Mouse (Mus musculus): Measurements from ENCODE around the gene Gm4631.
"Not testable (repeated sequence)": the region's sequence is repeated elsewhere in the genome, so short reads cannot be mapped to it uniquely, and the experiment has no call there.

The Gm4631 gene

GRCm38 (mm10) chr2:175338097-175338496 lies at the start of gene Gm4631:
Gm4631 (minus strand) TSS chr2:175338197.
- not testable (repeated sequence) for DNase-seq

- DNase-seq: not testable (repeated sequence)
Observed at GRCm38 (mm10) chr2:175372136-175372535, 34.1 kb upstream of the Gm4631 start, which contains the start of gene Zfp968. Zfp968 (plus strand) TSS chr2:175372436.

GRCm38 (mm10) chr2:175274825-175275224 lies 63.2 kb downstream of the Gm4631 start, which contains the start of gene Gm14440:
Gm14440 (plus strand) TSS chr2:175275125.
- DNase-seq: not testable (repeated sequence)

Data from cerebellum, postnatal 36 days (tissue).